In genomic region chr9:21369080-21369479, GRCm38 (mm10) we compare ENCODE assay signal across 9 mouse cellular contexts. TPM values are rescaled to one million over a fixed set of nuclear protein-coding genes. Genes with fewer than 3 reads are reported as not detected.
DNase-seq lines count a peak whose midpoint lies in the region; ATAC-seq and TF ChIP-seq lines count a peak whose summit lies in the region.
"Had no signal": no experiment of that assay in that cellular context is flagged by ENCODE, and none has a peak within 500 bp of the region (broad histone marks: within the 10 kb centered on the region; RNA-seq: fewer than 3 reads in every experiment).

No protein-coding gene starts in this region.

- no peaks in the 10 kb centered on the region for H3K27me3 ChIP-seq in heart, postnatal 0 days (ENCODE audit: control insufficient read depth, insufficient read depth, low read length)
- H3K27me3 ChIP-seq in hindbrain, embryonic 15.5 days = no peaks in the 10 kb centered on the region
- H3K27me3 ChIP-seq in midbrain, embryonic 16.5 days (ENCODE audit: control insufficient read depth, insufficient read depth, low read depth, low read length) = no peaks in the 10 kb centered on the region

- no peak for TF ChIP-seq EP300 in heart, postnatal 0 days (IDR thresholded peaks at IDR 0.05; ENCODE audit: low read depth)

- H3K9ac ChIP-seq in heart, postnatal 0 days (replicated peaks; ENCODE audit: low read depth, low read length) = peak overlapping the region; percentile 70; the same call in 1 of the 2 replicates
- peak overlapping the region; percentile 66 for H3K9ac ChIP-seq in hindbrain, embryonic 15.5 days
- peak overlapping the region; percentile 90 for H3K9ac ChIP-seq in midbrain, embryonic 16.5 days (ENCODE audit: low read depth, low read length)

- DNase-seq in heart, postnatal 0 days (ENCODE audit: low spot score) = no peak
- no peak for DNase-seq in heart, postnatal 10 days
- DNase-seq in kidney, adult 11 months = no peak
- DNase-seq in frontal cortex, postnatal 25 days (ENCODE audit: low spot score in 2 of 2) = no peak
- DNase-seq: adrenal gland, postnatal 14 days had no signal

- H3K9me3 ChIP-seq in heart, postnatal 0 days (replicated peaks; ENCODE audit: control insufficient read depth, low read length) = no peaks in the 10 kb centered on the region
- no peaks in the 10 kb centered on the region for H3K9me3 ChIP-seq in hindbrain, embryonic 15.5 days
- no peaks in the 10 kb centered on the region for H3K9me3 ChIP-seq in midbrain, embryonic 16.5 days (replicated peaks; ENCODE audit: control insufficient read depth, low read length, poor library complexity, severe bottlenecking)

- TF ChIP-seq CTCF in heart, postnatal 0 days (IDR thresholded peaks at IDR 0.05; ENCODE audit: low read depth) = no peak

- no peaks in the 10 kb centered on the region for H3K36me3 ChIP-seq in heart, postnatal 0 days (replicated peaks; ENCODE audit: control insufficient read depth, insufficient read depth, low read length)
- no peaks in the 10 kb centered on the region for H3K36me3 ChIP-seq in hindbrain, embryonic 15.5 days
- no peaks in the 10 kb centered on the region for H3K36me3 ChIP-seq in midbrain, embryonic 16.5 days (ENCODE audit: control insufficient read depth, insufficient read depth, low read length)

- peaks cover 13% of the 10 kb centered on the region for H3K4me1 ChIP-seq in heart, postnatal 0 days (ENCODE audit: control insufficient read depth, insufficient read depth)
- no peaks in the 10 kb centered on the region for H3K4me1 ChIP-seq in brown adipose tissue, adult 24 weeks (ENCODE audit: control insufficient read depth, insufficient read depth, insufficient read length, low read length)
- H3K4me1 ChIP-seq in hindbrain, embryonic 15.5 days (replicated peaks) = peaks cover 45% of the 10 kb centered on the region
- peaks cover 24% of the 10 kb centered on the region for H3K4me1 ChIP-seq in midbrain, embryonic 16.5 days (ENCODE audit: control insufficient read depth, insufficient read depth, low read length)

- intact Hi-C loops in heart, postnatal 10 days (cut with DNase I) = no loop called here

- ATAC-seq in heart, postnatal 0 days (ENCODE audit: insufficient read depth, low read depth) = no peak
- no peak for ATAC-seq in hindbrain, embryonic 15.5 days (ENCODE audit: low FRiP score, low read depth)
- ATAC-seq in midbrain, embryonic 16.5 days = no peak
- no peak for ATAC-seq in activated CD4-positive, CD25-positive, alpha-beta regulatory T cell, adult 4 months

- peak overlapping the region; percentile 80 for H3K4me2 ChIP-seq in heart, postnatal 0 days (ENCODE audit: low read depth, low read length)
- H3K4me2 ChIP-seq in hindbrain, embryonic 15.5 days = peak overlapping the region; percentile 94
- H3K4me2 ChIP-seq in midbrain, embryonic 16.5 days (ENCODE audit: low read length) = peak overlapping the region; percentile 91

- peak overlapping the region; percentile 90 for H3K4me3 ChIP-seq in heart, postnatal 0 days (ENCODE audit: low read depth, low read length)
- H3K4me3 ChIP-seq in brown adipose tissue, adult 24 weeks (ENCODE audit: insufficient read depth, low read depth, low read length) = peak overlapping the region; percentile 92; the same call in 1 of the 2 replicates
- H3K4me3 ChIP-seq in hindbrain, embryonic 15.5 days = peak overlapping the region; percentile 55
- H3K4me3 ChIP-seq in midbrain, embryonic 16.5 days (ENCODE audit: low read depth, low read length) = peak overlapping the region; percentile 83

- whole genome bisulfite sequencing in heart, postnatal 0 days = 56% methylated on average over 11 of the region's 11 CpGs
- 63% methylated on average over 11 of the region's 11 CpGs for WGBS in hindbrain, embryonic 15.5 days
- 64% methylated on average over 11 of the region's 11 CpGs for WGBS in midbrain, embryonic 16.5 days

- no peak overlapping the region for H3K27ac ChIP-seq in heart, postnatal 0 days (ENCODE audit: low read depth)
- no peak overlapping the region for H3K27ac ChIP-seq in brown adipose tissue, adult 24 weeks (replicated peaks; ENCODE audit: low read depth, low read length)
- H3K27ac ChIP-seq in hindbrain, embryonic 15.5 days (replicated peaks) = peak overlapping the region; percentile 89
- H3K27ac ChIP-seq in midbrain, embryonic 16.5 days (ENCODE audit: low read length) = peak overlapping the region; percentile 94; the same call in 1 of the 2 replicates

RNA-seq across cellular contexts. Expression of gene Ilf3, which starts 1.4 kb away (rescaled TPM):
- total RNA-seq in heart, postnatal 0 days (2014; rRNA removed; ENCODE audit: low replicate concordance) = 34.7 and 37.3 TPM in 2 replicates
- 53.6 and 58.4 TPM in 2 replicates for polyA plus RNA-seq in heart, postnatal 0 days (2015; fragmentation: Nextera tagmentation; extraction: Ambion mirVana)
- 10 to 100 TPM; 41.3 to 51.0 TPM for total RNA-seq in heart, postnatal 10 days (2021)
- polyA plus RNA-seq in brown adipose tissue, adult 24 weeks (2012; ENCODE audit: insufficient read depth, insufficient read length, missing spikeins) = 11.7 and 13.8 TPM in 2 replicates
- 209 and 215 TPM in 2 replicates for polyA plus RNA-seq in hindbrain, embryonic 15.5 days (2015; fragmentation: Nextera tagmentation; extraction: Ambion mirVana)
- polyA plus RNA-seq in midbrain, embryonic 16.5 days (2015; fragmentation: Nextera tagmentation; extraction: Ambion mirVana) = 228 and 245 TPM in 2 replicates
- polyA plus RNA-seq in activated CD4-positive, CD25-positive, alpha-beta regulatory T cell, adult 4 months (2017; shearing (Covaris generic)) = 100 to 1,000 TPM in 1 of 2 experiments, 10 to 100 TPM in 1; 96.0 to 122 TPM

RNA-seq across cellular contexts. Expression of gene Qtrt1, which starts 42.6 kb away (rescaled TPM):
- total RNA-seq in heart, postnatal 0 days (2014; rRNA removed; ENCODE audit: low replicate concordance) = 34.3 and 39.7 TPM in 2 replicates
- 15.5 and 15.6 TPM in 2 replicates for polyA plus RNA-seq in heart, postnatal 0 days (2015; fragmentation: Nextera tagmentation; extraction: Ambion mirVana)
- total RNA-seq in heart, postnatal 10 days (2021) = 10 to 100 TPM; 10.6 to 11.5 TPM
- 8.0 and 11.1 TPM in 2 replicates for polyA plus RNA-seq in brown adipose tissue, adult 24 weeks (2012; ENCODE audit: insufficient read depth, insufficient read length, missing spikeins)
- polyA plus RNA-seq in hindbrain, embryonic 15.5 days (2015; fragmentation: Nextera tagmentation; extraction: Ambion mirVana) = 53.2 and 55.8 TPM in 2 replicates
- polyA plus RNA-seq in midbrain, embryonic 16.5 days (2015; fragmentation: Nextera tagmentation; extraction: Ambion mirVana) = 51.9 and 54.0 TPM in 2 replicates
- polyA plus RNA-seq in activated CD4-positive, CD25-positive, alpha-beta regulatory T cell, adult 4 months (2017; shearing (Covaris generic)) = 10 to 100 TPM; 34.0 to 38.8 TPM

RNA-seq across cellular contexts. Expression of gene Slc44a2, which starts 48.6 kb away (rescaled TPM):
- total RNA-seq in heart, postnatal 0 days (2014; rRNA removed; ENCODE audit: low replicate concordance) = 44.0 and 84.8 TPM in 2 replicates
- polyA plus RNA-seq in heart, postnatal 0 days (2015; fragmentation: Nextera tagmentation; extraction: Ambion mirVana) = 45.0 and 46.5 TPM in 2 replicates
- 10 to 100 TPM; 86.7 to 95.4 TPM for total RNA-seq in heart, postnatal 10 days (2021)
- 9.0 and 9.6 TPM in 2 replicates for polyA plus RNA-seq in brown adipose tissue, adult 24 weeks (2012; ENCODE audit: insufficient read depth, insufficient read length, missing spikeins)
- polyA plus RNA-seq in hindbrain, embryonic 15.5 days (2015; fragmentation: Nextera tagmentation; extraction: Ambion mirVana) = 64.5 and 73.4 TPM in 2 replicates
- polyA plus RNA-seq in midbrain, embryonic 16.5 days (2015; fragmentation: Nextera tagmentation; extraction: Ambion mirVana) = 65.5 and 69.1 TPM in 2 replicates
- polyA plus RNA-seq in activated CD4-positive, CD25-positive, alpha-beta regulatory T cell, adult 4 months (2017; shearing (Covaris generic)) = 100 to 1,000 TPM; 181 to 194 TPM

RNA-seq across cellular contexts. Expression of gene Dnm2, which starts 55.6 kb away (rescaled TPM):
- 78.3 and 95.8 TPM in 2 replicates for total RNA-seq in heart, postnatal 0 days (2014; rRNA removed; ENCODE audit: low replicate concordance)
- 56.8 and 61.1 TPM in 2 replicates for polyA plus RNA-seq in heart, postnatal 0 days (2015; fragmentation: Nextera tagmentation; extraction: Ambion mirVana)
- 10 to 100 TPM; 90.0 to 90.6 TPM for total RNA-seq in heart, postnatal 10 days (2021)
- polyA plus RNA-seq in brown adipose tissue, adult 24 weeks (2012; ENCODE audit: insufficient read depth, insufficient read length, missing spikeins) = 39.0 and 48.4 TPM in 2 replicates
- 65.0 and 73.1 TPM in 2 replicates for polyA plus RNA-seq in hindbrain, embryonic 15.5 days (2015; fragmentation: Nextera tagmentation; extraction: Ambion mirVana)
- polyA plus RNA-seq in midbrain, embryonic 16.5 days (2015; fragmentation: Nextera tagmentation; extraction: Ambion mirVana) = 63.2 and 64.5 TPM in 2 replicates
- polyA plus RNA-seq in activated CD4-positive, CD25-positive, alpha-beta regulatory T cell, adult 4 months (2017; shearing (Covaris generic)) = 100 to 1,000 TPM; 100 to 114 TPM

RNA-seq across cellular contexts. Expression of gene Ap1m2, which starts 56.9 kb away (rescaled TPM):
- total RNA-seq in heart, postnatal 0 days (2014; rRNA removed; ENCODE audit: low replicate concordance) = 0.46 and 0.57 TPM in 2 replicates
- 0.15 TPM in 1 of 2 replicates, not detected in the other for polyA plus RNA-seq in heart, postnatal 0 days (2015; fragmentation: Nextera tagmentation; extraction: Ambion mirVana)
- total RNA-seq in heart, postnatal 10 days (2021) = not detected
- polyA plus RNA-seq in brown adipose tissue, adult 24 weeks (2012; ENCODE audit: insufficient read depth, insufficient read length, missing spikeins) = not detected in 2 replicates
- 2.7 and 3.1 TPM in 2 replicates for polyA plus RNA-seq in hindbrain, embryonic 15.5 days (2015; fragmentation: Nextera tagmentation; extraction: Ambion mirVana)
- polyA plus RNA-seq in midbrain, embryonic 16.5 days (2015; fragmentation: Nextera tagmentation; extraction: Ambion mirVana) = 1.6 and 2.1 TPM in 2 replicates
- polyA plus RNA-seq in activated CD4-positive, CD25-positive, alpha-beta regulatory T cell, adult 4 months (2017; shearing (Covaris generic)) = 1 to 10 TPM in 1 of 2 experiments, under 1 TPM in 1; 0.84 to 1.5 TPM
- total RNA-seq: adrenal gland, postnatal 14 days had no signal

Comparison
In these comparisons a context has a peak if more than half of its experiments do, and no peak if none do; other contexts are left out.
1. H3K27ac ChIP-seq: peak in hindbrain, embryonic 15.5 days (single experiment) and midbrain, embryonic 16.5 days (single experiment); none in heart, postnatal 0 days (single experiment) and brown adipose tissue, adult 24 weeks (single experiment).
2. Peak in every context shown above with its lines, with median percentiles within 50 percentile points of each other: H3K4me2 ChIP-seq, H3K4me3 ChIP-seq and H3K9ac ChIP-seq.